Mouse (Mus musculus): Measurements from ENCODE around the gene Acsl6.

DNA sequence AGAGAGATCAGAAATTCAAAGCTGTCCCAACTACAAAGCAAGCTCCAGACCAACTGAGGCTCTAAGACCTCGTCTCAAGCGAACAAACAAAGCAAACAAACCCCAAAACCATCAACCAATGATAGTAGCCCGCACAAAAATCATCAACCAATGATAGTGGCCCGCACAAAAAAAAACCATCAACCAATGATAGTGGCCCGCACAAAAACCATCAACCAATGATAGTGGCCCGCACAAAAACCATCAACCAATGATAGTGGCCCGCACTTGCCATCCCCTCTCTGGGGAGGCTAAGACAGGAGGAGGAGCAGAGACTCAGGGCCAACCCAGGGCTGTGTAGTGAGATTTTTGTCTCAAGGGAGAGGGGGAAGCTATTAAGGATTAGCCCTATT, 52.0 kb downstream of the Acsl6 start:
- TF ChIP-seq CTCF (IDR thresholded peaks at IDR 0.05; ENCODE audit: low read depth) (no peak), EP300 (IDR thresholded peaks at IDR 0.05; ENCODE audit: low read depth) (no peak)

Data from liver, embryonic 14.5 days (tissue).